Mouse (Mus musculus): ENCODE measurements around the gene C1qtnf9.

C1qtnf9 gene

GRCm38 (mm10) chr14:60752892-60753800 is 14.8 kb upstream of the C1qtnf9 start:
- DNase-seq, result no peak

GRCm38 (mm10) chr14:60753801-60754126 is 14.2 kb upstream of the C1qtnf9 start:
- no peak for DNase-seq

- no peak for DNase-seq
Measured at GRCm38 (mm10) chr14:60754656-60755055, 13.3 kb upstream of the C1qtnf9 start.

DNA sequence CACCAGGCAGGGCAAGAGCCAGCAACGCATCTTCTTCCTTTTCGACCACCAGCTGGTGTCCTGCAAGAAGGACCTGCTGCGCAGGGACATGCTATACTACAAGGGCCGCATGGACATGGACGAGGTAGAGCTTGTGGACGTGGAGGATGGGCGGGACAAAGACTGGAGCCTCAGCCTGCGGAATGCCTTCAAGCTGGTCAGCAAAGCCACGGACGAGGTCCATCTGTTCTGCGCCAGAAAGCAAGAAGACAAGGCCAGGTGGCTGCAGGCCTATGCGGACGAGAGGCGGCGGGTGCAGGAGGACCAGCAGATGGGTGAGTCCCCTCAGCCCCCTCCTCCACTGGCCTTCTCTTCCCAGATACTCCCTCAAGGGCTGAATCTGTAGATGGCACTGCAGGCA is 11.7 kb upstream of the C1qtnf9 start:
- DNase-seq, result peak; percentile 71

DNA sequence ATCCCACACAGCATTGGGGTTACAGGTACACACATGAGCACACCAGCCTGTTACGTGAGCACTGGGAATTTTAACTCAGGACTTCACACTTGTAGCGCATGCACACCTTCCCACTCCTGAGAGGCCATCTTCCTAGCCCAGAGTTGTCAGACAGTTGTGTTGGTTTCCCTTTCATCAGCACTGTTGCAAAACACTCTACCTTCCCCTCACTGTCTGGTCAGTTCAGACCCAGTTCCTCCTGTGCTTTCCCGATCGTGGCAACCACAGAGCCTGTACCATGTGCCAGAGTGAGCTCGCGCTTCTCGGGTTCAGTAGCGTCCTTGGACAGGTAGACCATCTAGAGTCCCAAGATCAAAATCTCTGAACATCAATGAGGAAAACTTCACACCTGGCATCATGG is 10.7 kb upstream of the C1qtnf9 start:
- no peak for DNase-seq

DNA sequence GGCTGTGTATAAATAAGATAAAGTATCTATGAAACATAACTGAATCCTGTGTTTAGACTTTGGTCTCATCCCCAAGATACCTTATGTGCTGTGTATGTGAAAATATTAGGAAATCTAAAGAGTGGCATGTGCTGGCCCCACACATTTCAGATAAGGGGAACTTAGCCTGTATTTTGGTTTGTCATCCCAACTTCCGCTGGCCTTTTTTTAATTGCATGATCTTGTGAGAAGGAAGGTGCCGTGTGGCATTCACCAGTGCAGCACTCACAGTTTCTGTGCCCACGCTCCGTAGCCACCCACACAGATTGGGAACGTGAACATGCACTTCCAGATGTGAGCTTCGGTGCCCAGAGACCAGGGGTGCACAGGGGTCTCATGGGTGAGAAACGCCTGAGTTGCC is 10.2 kb upstream of the C1qtnf9 start:
- no peak for DNase-seq

DNA sequence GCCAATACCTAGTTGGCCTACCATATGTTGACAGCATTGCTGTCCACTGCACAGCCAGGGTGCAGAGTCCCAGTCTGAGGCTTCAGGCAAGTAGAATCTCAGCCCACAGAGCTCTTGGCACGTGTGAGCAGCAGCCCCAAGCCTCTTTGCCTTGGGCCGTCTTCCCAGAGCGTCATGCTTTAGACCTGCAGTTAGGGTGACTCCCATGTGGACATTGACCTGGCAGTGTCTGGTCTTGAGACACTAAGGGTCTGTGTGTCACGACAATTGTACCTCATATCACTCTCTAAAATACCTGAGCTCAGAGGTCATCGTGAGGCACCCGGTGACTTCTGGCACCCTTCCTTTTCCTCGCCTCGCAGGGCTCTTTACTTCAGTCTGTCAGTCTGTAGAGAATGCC is 8.8 kb upstream of the C1qtnf9 start:
- no peak for DNase-seq

GRCm38 (mm10) chr14:60761801-60762200 is 6.1 kb upstream of the C1qtnf9 start:
- DNase-seq, result no peak

DNA sequence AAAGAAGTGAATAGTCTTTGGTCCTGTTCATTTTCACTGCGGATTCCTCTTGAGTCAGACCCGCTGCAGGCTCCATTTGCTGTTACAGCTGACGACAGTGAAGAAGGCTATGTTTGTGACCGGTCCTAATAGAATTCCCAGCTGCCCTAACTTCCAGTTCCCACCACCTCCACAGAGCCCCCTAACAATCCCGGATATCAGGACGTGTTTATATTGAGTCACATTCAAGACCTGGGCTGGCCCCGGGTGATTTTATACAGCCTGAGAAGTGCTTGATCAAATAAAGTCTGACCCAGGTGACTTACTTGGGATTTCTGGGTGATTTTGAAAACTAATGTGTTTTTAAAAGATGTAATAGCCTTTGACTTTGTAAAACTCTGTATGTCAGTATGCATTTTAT is 5.2 kb upstream of the C1qtnf9 start:
- no peak for DNase-seq

DNA sequence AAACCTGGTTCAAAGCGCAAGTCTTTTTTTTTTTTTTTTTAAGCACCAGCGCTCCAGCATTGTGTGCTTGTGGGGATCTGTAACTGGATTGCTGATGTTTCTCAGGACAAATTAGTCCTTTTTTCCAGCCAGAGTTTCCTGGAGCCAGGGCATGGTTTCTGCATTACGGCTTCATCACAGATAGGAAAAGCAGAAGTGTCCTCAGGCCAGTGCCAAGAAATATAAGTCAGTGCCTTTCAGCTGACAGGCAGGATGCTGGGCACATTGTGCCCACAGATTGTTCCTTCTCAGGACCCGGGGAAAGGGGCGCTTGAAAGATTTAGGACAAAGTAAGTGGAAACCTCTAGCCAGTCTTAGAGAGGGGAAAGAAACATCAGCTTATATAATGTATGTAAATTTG is 4.2 kb upstream of the C1qtnf9 start:
- DNase-seq, result no peak

DNA sequence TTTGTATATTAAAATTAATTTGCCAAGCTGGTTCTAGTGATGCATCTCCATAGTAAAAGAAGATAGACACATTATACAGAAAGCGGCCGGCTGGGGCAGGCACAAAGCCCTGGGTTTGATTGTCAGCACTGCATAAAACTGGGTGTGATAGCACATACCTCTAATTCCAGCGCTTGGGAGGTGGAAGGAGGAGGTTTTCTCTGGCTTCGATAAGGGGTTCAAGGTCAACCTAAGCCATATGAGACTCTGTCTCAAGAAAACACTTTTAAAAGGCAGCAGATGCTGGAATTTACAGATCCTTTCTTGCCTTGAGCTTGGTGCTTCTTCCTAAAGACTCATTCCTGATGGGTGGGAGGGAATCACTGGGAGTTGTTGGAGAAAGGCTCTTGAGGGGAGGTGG is 3.4 kb upstream of the C1qtnf9 start:
- DNase-seq, result no peak

DNA sequence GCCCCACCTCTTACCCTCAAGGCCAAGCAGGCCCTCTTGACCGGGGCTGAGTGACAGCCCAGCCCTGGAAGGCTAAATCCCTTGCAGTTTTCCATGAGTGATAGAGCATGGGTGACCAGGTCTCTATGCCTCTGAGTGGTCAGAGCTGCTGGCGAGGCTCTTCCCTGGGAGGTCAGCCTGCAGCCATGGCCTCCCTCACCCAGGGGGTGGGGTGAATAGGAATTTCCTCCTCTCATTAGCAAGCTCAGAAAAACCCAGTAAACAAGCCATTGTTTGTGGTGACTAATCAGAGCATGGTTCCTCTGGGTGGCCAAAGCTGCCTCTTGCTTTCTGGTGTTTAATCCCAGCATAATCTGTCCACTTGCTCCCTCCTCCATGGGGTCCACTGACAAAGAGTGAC is 2.9 kb upstream of the C1qtnf9 start:
- DNase-seq, result no peak

DNA sequence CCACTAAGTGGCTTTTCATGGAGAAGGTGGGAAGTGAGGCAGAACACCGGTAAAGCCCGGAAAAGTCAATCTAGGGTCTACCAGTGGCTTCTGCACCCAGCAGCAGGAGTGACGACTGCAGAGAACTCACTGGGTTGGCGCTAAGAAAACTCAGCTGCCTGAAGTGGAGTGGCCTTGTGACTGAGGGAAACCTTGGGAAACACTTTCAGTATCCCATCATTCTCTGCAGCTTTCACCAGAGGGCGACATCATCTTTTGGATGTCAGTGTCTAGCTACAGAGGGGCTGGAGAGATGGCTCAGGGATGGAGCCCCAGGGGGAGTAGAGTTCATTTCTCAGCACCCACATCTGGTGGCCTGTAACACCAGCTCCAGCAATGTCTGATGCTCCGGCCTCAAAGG is 1.4 kb downstream of the C1qtnf9 start:
- no peak for DNase-seq

DNA sequence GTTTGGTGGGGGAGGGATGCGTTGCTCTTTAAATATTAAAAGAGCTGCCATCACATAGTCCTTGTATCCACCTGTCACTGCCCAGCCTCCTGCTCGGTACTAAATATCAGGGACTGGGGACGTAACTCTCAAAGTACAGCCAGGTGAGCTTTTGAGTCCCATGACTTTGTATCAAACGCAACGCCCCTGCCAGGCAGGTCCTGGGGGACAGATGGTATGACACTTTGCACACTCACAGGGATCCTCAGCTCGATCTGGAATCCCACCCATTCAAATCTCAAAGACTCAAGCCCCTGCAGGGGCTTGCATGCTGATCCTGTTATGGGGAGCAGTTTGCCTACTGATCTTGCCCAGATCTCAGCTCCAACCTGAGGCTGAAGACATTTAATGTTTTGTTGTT is 2.7 kb downstream of the C1qtnf9 start:
- no peak for DNase-seq

DNA sequence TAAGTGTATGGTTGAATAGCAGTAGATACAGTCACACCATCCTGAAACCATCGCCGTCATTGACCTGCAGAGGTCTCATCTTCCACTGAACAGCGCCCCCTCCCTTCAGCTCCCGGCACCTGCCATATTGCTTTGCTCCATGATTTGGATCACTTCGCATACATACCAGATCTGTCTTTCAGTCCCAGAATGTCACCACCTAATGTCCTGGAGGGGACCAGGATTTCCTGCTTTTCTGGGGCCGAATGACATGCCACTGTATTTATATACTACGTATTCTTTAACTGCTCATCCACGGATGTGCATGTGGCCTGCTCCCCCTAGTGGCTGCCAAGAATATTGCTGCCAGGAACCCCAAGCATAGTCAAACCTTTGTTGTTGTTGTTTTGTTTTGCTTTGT is 3.1 kb downstream of the C1qtnf9 start:
- peak; percentile 73 for DNase-seq

GRCm38 (mm10) chr14:60773476-60773875 is 5.5 kb downstream of the C1qtnf9 start:
- DNase-seq, result no peak

DNA sequence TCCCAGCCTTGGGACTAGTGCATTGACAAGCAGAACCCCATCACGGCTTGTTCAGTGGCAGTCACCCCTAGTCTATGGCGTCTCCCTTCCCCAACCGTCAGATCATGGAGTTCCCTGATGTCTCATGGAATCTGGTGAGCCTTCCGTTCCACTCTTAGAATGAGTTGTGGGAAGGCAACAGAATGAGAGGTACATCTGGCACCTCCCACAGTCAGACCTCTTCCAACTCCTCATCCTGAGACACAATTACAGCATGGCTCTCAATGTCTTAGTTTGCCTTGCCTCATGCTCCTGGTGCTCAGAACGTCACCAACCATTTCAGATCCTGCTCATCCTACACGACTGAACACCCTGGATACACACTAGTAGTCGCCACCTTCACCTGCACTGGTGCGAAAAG is 8.6 kb downstream of the C1qtnf9 start:
- DNase-seq, result no peak

GRCm38 (mm10) chr14:60777485-60777919 is 9.6 kb downstream of the C1qtnf9 start:
- DNase-seq, result no peak

- DNase-seq, result no peak
Measured at GRCm38 (mm10) chr14:60779198-60779597, 11.3 kb downstream of the C1qtnf9 start.

DNA sequence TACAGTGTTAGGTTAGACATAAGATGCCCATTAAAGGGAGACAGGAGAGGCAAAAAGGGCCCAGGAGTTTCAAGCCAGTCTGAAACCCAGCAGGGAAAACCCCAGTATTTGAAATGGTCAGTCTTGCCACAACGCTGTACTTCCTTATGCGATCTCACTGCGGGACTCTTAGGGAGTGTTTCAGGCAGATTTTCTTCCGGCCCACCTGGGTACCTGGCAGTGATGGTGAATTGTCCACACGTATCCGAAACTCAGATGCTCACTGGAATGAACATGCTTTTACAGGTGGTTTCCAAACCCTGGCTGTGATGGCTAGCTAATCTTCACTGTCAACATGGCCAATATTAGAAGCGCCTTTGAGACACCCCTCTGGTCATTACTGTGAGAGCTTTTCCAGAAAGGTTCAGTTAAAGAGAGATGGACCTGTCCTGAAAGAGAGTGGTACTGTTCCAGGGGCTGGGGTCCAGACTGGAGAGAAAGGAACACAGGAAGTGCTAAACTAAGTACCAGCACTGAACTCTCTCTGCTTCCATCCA is 14.3 kb downstream of the C1qtnf9 start:
- no peak for DNase-seq

- no peak for DNase-seq
Measured at GRCm38 (mm10) chr14:60783196-60783595, 15.3 kb downstream of the C1qtnf9 start.

- peak; percentile 78 for DNase-seq
Measured at GRCm38 (mm10) chr14:60784427-60785315, 16.7 kb downstream of the C1qtnf9 start, which contains the start of gene Mipep. TSS of gene Mipep (plus strand) at chr14:60784573.

GRCm38 (mm10) chr14:60790103-60790502 is 22.2 kb downstream of the C1qtnf9 start:
- DNase-seq, result peak; percentile 46
